Mouse (Mus musculus) cerebellum, adult 11-12 months (tissue): ENCODE results near the gene Susd5.

ENCODE experiments used
- DNase-seq: peaks from one replicate; pipeline ENCODE4 v3.0.0; 2022

The Susd5 gene

GRCm38 (mm10) chr9:114057090-114057796, at the start of gene Susd5:
Gene Susd5 (plus strand): TSS chr9:114057140.
- no peak for DNase-seq

GRCm38 (mm10) chr9:114007850-114008350, 49.0 kb upstream of the Susd5 start:
- no peak for DNase-seq

- DNase-seq: no peak
Measured at GRCm38 (mm10) chr9:114009526-114009925, 47.4 kb upstream of the Susd5 start.

- no peak for DNase-seq
Measured at GRCm38 (mm10) chr9:114011203-114011602, 45.7 kb upstream of the Susd5 start.

- DNase-seq: no peak
Measured at GRCm38 (mm10) chr9:114014034-114014433, 42.9 kb upstream of the Susd5 start.

GRCm38 (mm10) chr9:114015724-114016123, 41.2 kb upstream of the Susd5 start:
- no peak for DNase-seq

GRCm38 (mm10) chr9:114016402-114016801, 40.5 kb upstream of the Susd5 start:
- DNase-seq: no peak

- DNase-seq: no peak
Measured at GRCm38 (mm10) chr9:114019012-114019762, 37.8 kb upstream of the Susd5 start.

- DNase-seq: no peak
Measured at GRCm38 (mm10) chr9:114022141-114022540, 34.8 kb upstream of the Susd5 start.

GRCm38 (mm10) chr9:114025182-114025581, 31.8 kb upstream of the Susd5 start:
- no peak for DNase-seq

GRCm38 (mm10) chr9:114025846-114026245, 31.1 kb upstream of the Susd5 start:
- DNase-seq: no peak

- DNase-seq: peak; percentile 90
Measured at GRCm38 (mm10) chr9:114026261-114026934, 30.5 kb upstream of the Susd5 start.

- no peak for DNase-seq
Measured at GRCm38 (mm10) chr9:114040945-114041344, 16.0 kb upstream of the Susd5 start.

GRCm38 (mm10) chr9:114042490-114042889, 14.4 kb upstream of the Susd5 start:
- DNase-seq: no peak

- no peak for DNase-seq
Measured at GRCm38 (mm10) chr9:114044446-114044845, 12.5 kb upstream of the Susd5 start.

- DNase-seq: no peak
Measured at GRCm38 (mm10) chr9:114046028-114046427, 10.9 kb upstream of the Susd5 start, which contains the start of gene Fbxl2. Gene Fbxl2 (minus strand): TSS chr9:114046191.

GRCm38 (mm10) chr9:114046676-114047075, 10.3 kb upstream of the Susd5 start:
- DNase-seq: no peak

- no peak for DNase-seq
Measured at GRCm38 (mm10) chr9:114050106-114050505, 6.8 kb upstream of the Susd5 start.

- DNase-seq: no peak
Measured at GRCm38 (mm10) chr9:114050778-114051177, 6.2 kb upstream of the Susd5 start.

GRCm38 (mm10) chr9:114052031-114052430, 4.9 kb upstream of the Susd5 start:
- no peak for DNase-seq

- DNase-seq: no peak
Measured at GRCm38 (mm10) chr9:114052866-114053265, 4.1 kb upstream of the Susd5 start.

- DNase-seq: no peak
Measured at GRCm38 (mm10) chr9:114068494-114069053, 11.6 kb downstream of the Susd5 start.

- no peak for DNase-seq
Measured at GRCm38 (mm10) chr9:114069372-114069771, 12.4 kb downstream of the Susd5 start.
